Mouse (Mus musculus) myocyte (in vitro differentiated cells): ENCODE results near the gene Olfr373. TPM values are rescaled to one million over a fixed set of nuclear protein-coding genes. Genes with fewer than 3 reads are reported as not detected.

Experiments
- H3K27me3 ChIP-seq: one replicate; pipeline ENCODE4 v1.6.1; 2011; ENCODE audit not compliant: control insufficient read depth, insufficient read depth, insufficient read length
- H3K36me3 ChIP-seq: one replicate; pipeline ENCODE4 v1.6.1; 2011; ENCODE audit not compliant: control insufficient read depth, insufficient read depth
- H3K4me2 ChIP-seq: one replicate; pipeline ENCODE4 v1.6.1; 2011; ENCODE audit warnings: low read depth, control low read depth
- H3K4me3 ChIP-seq: one replicate; pipeline ENCODE4 v1.5.1; 2011; ENCODE audit warnings: mild to moderate bottlenecking, control low read depth, moderate library complexity
- H3K79me2 ChIP-seq: one replicate; pipeline ENCODE4 v1.6.1; 2011; ENCODE audit not compliant: control insufficient read depth, insufficient read depth
- H3ac ChIP-seq: one replicate; pipeline ENCODE4 v1.6.1; 2011; ENCODE audit not compliant: control insufficient read depth, insufficient read length
- CEBPB ChIP-seq: IDR thresholded peaks from 2 replicates; pipeline ENCODE4 v1.6.1; 2011; ENCODE audit warnings: mild to moderate bottlenecking, moderate library complexity; ENCODE audit not compliant: poor library complexity, insufficient read depth, severe bottlenecking
- E2F4 ChIP-seq: IDR thresholded peaks from one replicate; pipeline ENCODE4 v1.6.1; 2011; ENCODE audit warnings: mild to moderate bottlenecking, control low read depth, moderate library complexity; ENCODE audit not compliant: insufficient read depth
- MAX ChIP-seq: IDR thresholded peaks from one replicate; pipeline ENCODE4 v1.6.1; 2011; ENCODE audit warnings: low read depth, mild to moderate bottlenecking, control low read depth
- MYOD1 ChIP-seq, 3 experiments: IDR thresholded peaks; one replicate each; pipeline ENCODE4 v1.6.1; 2011; ENCODE audit warnings: control low read depth in 2 of 3, low read depth in 2 of 3, mild to moderate bottlenecking in 2 of 3, moderate library complexity in 1 of 3; ENCODE audit not compliant: insufficient read length in 2 of 3, control insufficient read depth in 1 of 3
- MYOG ChIP-seq, 3 experiments: IDR thresholded peaks; one replicate each; pipeline ENCODE4 v1.6.1; 2011; ENCODE audit warnings: control low read depth in 2 of 3, low read depth in 2 of 3, mild to moderate bottlenecking in 2 of 3; ENCODE audit not compliant: insufficient read length in 2 of 3, control insufficient read depth in 1 of 3, insufficient read depth in 1 of 3
- POLR2A ChIP-seq: IDR thresholded peaks from one replicate; pipeline ENCODE4 v1.6.1; 2011; ENCODE audit warnings: low read depth, mild to moderate bottlenecking, control low read depth, moderate library complexity; ENCODE audit not compliant: insufficient read length
- POLR2AphosphoS2 ChIP-seq: IDR thresholded peaks from one replicate; pipeline ENCODE4 v1.6.1; 2011; ENCODE audit warnings: low read depth, control low read depth; ENCODE audit not compliant: insufficient read length
- REST ChIP-seq: IDR thresholded peaks from one replicate; pipeline ENCODE4 v1.6.1; 2011; ENCODE audit warnings: mild to moderate bottlenecking, control low read depth, moderate library complexity; ENCODE audit not compliant: insufficient read depth, insufficient read length
- SRF ChIP-seq: IDR thresholded peaks from one replicate; pipeline ENCODE4 v1.6.1; 2011; ENCODE audit warnings: low read depth; ENCODE audit not compliant: control insufficient read depth, insufficient read length
- TCF12 ChIP-seq: IDR thresholded peaks from one replicate; pipeline ENCODE4 v1.6.1; 2011; ENCODE audit warnings: mild to moderate bottlenecking, control low read depth; ENCODE audit not compliant: poor library complexity, insufficient read depth, severe bottlenecking
- TCF3 ChIP-seq: IDR thresholded peaks from one replicate; pipeline ENCODE4 v1.6.1; 2011; ENCODE audit warnings: low read depth, control low read depth; ENCODE audit not compliant: insufficient read length
- USF1 ChIP-seq: IDR thresholded peaks from one replicate; pipeline ENCODE4 v1.6.1; 2011; ENCODE audit warnings: low read depth, mild to moderate bottlenecking, control low read depth, moderate library complexity
- polyA plus RNA-seq: library from polyadenylated mRNA; unstranded; fragments of >200 nt; fragmentation: generic; extraction: Trizol; gene quantifications from one replicate; pipeline ENCODE4 v1.2.1, GENCODE M21; 2012; ENCODE audit warnings: missing spikeins

The Olfr373 gene
- polyA plus RNA-seq, 1 experiment: not detected

DNA sequence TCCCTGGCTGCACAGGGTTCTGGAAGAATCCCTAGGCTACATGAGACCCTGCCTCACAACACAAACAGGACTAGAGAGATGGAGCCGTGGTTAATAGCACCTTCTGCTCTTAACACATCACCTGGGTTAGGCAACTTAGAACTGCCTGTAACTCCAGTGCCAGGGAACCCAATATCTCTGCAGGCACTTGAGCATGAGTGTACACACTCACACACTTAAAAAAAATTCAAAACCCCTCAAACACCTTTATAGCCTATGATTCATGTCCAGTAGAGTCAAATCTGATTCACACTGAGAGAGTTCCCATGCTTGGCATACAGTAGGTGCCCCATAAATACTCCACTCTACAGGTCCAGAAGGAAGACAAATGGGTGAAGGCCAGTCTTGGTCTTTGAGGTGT is 49.4 kb downstream of the Olfr373 start:
- H3ac ChIP-seq: no peak overlapping the region
- H3K27me3 ChIP-seq: no peaks in the 10 kb centered on the region
- no peak overlapping the region for H3K4me3 ChIP-seq
- H3K79me2 ChIP-seq: peaks cover 16% of the 10 kb centered on the region
- H3K36me3 ChIP-seq: no peaks in the 10 kb centered on the region
- no peak overlapping the region for H3K4me2 ChIP-seq
- TF ChIP-seq CEBPB: no peak
- no peak for TF ChIP-seq USF1

DNA sequence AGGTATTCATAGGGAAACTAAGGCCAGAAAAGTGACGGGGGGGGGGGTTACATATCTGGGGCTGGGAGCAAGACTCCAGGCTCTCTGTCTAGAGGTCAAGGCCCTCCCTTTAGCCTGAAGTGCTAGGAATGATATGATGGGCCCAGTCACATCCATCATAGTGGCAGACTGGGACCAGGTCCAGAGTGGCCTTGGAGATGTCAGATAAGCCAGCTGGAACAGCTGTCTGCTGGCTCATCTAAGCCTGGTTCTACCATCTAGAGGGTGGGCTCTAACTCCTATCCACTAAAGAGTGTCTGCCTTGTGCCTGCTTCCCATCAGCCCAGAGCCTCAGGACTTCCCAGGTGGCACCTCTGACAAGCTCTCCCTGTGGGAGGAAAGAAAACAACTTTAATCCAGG is 49.9 kb downstream of the Olfr373 start:
- H3K4me2 ChIP-seq: no peak overlapping the region
- peaks cover 21% of the 10 kb centered on the region for H3K79me2 ChIP-seq
- TF ChIP-seq CEBPB (no peak), MYOD1 (IDR thresholded peaks at IDR 0.05; ENCODE audit: control insufficient read depth in 1 of 3, insufficient read length in 2 of 3, low read depth in 2 of 3) (peak in 1 of 3 experiments; percentile 20)
- no peaks in the 10 kb centered on the region for H3K27me3 ChIP-seq
- H3ac ChIP-seq: no peak overlapping the region
- H3K4me3 ChIP-seq: no peak overlapping the region
- no peaks in the 10 kb centered on the region for H3K36me3 ChIP-seq

DNA sequence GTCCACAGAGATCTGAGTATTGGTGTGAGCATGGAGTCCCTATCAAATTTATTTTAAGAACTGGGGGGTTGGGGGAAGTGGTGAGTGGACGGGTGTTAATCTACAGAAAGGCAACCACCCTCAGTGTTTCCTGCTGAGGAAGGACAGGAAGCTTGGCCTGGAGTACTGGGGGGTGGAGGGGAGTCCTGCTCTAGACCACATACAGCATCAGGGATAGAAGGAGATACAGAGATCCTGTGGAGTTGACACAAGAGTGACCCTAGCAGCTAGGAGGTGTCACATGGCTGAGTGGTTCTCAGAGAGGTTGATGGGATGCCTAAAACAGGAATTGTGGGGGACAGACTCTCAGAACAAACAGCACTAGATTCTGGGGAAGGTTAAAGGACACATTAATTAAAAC is 50.5 kb downstream of the Olfr373 start:
- no peak overlapping the region for H3K4me2 ChIP-seq
- peaks cover 27% of the 10 kb centered on the region for H3K79me2 ChIP-seq
- H3ac ChIP-seq: no peak overlapping the region
- TF ChIP-seq MYOG (IDR thresholded peaks at IDR 0.05; ENCODE audit: control insufficient read depth in 1 of 3, insufficient read depth in 1 of 3, insufficient read length in 2 of 3, low read depth in 2 of 3) (no peak), SRF (no peak), POLR2AphosphoS2 (no peak), POLR2A (no peak), CEBPB (no peak), MAX (no peak), TCF12 (no peak), REST (no peak), E2F4 (no peak), USF1 (no peak), TCF3 (no peak), MYOD1 (IDR thresholded peaks at IDR 0.05; ENCODE audit: control insufficient read depth in 1 of 3, insufficient read length in 2 of 3, low read depth in 2 of 3) (no peak)
- no peak overlapping the region for H3K4me3 ChIP-seq
- peaks cover 1% of the 10 kb centered on the region for H3K36me3 ChIP-seq
- H3K27me3 ChIP-seq: no peaks in the 10 kb centered on the region

DNA sequence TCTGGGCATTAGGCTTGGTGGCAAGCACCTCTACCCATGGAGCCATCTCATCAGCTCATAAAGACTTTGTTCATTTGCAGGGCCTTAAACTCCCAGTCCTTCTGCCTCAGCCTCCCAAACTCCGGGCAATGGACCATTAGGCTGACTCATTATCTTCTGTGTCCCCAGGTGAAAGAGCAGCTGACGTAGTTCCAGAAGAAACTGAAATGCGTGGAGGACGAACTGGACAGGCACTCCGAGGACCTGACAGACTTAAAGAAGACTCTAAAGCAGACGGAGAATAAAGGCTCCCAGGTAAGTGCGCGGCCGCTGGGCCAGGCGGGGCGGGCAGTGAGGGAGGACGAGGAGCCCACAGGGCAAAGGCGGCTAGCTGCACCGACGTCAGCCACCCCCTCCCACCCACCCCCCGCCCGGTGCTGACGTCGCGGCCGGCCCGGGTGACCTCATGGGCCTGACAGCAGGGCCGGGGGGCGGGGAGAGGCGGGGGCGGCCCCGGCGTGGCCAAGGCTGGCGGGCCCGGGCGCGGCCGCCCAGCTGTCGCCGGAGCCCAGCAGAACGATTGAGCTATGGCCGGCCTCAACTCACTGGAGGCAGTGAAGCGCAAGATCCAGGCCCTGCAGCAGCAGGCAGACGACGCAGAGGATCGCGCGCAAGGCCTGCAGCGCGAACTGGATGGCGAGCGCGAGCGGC is 51.9 kb downstream of the Olfr373 start, which contains the start of gene Tpm4:
Gene Tpm4 (plus strand): TSS at position 220 of the 690 bp plus-strand sequence.
- Histone ChIP-seq H3ac (peak within 1 kb of the TSS; percentile 80), H3K27me3 (no peaks in the 10 kb centered on the region), H3K79me2 (peaks cover 40% of the 10 kb centered on the region), H3K4me2 (peak within 1 kb of the TSS; percentile 93), H3K4me3 (peak within 1 kb of the TSS; percentile 90), H3K36me3 (peaks cover 14% of the 10 kb centered on the region)
- TF ChIP-seq MYOG (IDR thresholded peaks at IDR 0.05; ENCODE audit: control insufficient read depth in 1 of 3, insufficient read depth in 1 of 3, insufficient read length in 2 of 3, low read depth in 2 of 3) (peak in 2 of 3 experiments; percentile 86 to 88), TCF3 (peak; percentile 36), REST (no peak), MYOD1 (IDR thresholded peaks at IDR 0.05; ENCODE audit: control insufficient read depth in 1 of 3, insufficient read length in 2 of 3, low read depth in 2 of 3) (peak in 2 of 3 experiments; percentile 76 to 86), POLR2AphosphoS2 (peak; percentile 90), SRF (no peak), POLR2A (peak; percentile 95)

DNA sequence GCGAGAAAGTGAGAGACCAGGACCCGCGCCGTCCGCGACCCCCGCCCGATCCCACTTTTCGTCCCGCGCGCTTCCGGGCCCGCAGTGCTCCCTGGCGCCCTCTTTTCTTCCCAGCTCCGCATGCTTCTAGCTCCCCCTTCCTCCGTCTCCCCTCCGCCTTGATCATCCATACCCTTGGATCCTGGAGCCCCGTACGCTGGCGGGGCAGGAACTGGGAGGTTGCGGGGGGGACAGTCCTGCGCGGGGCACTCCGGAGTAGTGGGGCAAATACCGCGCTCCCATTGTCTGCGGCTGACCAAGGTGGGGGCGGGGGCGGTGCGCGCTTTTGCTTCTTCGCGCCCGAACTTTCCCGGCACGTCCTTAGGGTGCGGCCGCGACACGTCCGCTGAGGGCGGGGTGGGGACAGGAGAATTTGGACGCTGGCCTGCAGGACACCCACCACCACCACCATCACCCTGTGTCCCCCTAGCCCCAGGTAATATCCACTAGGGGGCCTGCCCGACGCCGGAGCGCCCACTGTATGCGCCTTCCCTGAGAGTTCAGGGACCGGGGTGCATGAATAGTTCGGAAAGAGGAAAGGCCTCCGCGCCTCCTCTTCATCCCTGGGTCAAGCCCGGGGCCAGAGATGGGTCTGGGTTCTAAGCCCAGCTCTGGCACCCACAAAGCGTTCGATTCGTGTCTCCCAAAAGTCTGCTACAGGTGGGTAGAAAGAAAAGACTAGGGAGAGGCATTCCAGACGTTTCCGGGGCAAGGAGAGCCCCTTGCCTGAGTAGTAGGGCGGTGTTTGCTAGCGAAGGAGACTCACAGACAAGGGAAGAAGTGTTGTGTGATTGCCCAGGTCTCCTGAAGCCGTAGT is 52.7 kb downstream of the Olfr373 start:
- Histone ChIP-seq H3K4me2 (peak overlapping the region; percentile 93), H3K4me3 (peak overlapping the region; percentile 90), H3K36me3 (peaks cover 15% of the 10 kb centered on the region), H3K27me3 (no peaks in the 10 kb centered on the region), H3K79me2 (peaks cover 48% of the 10 kb centered on the region), H3ac (peak overlapping the region; percentile 80)
- TF ChIP-seq TCF12: no peak
- no peak for TF ChIP-seq MYOD1 (IDR thresholded peaks at IDR 0.05; ENCODE audit: control insufficient read depth in 1 of 3, insufficient read length in 2 of 3, low read depth in 2 of 3)
- no peak for TF ChIP-seq MAX
- TF ChIP-seq POLR2A: no peak
- no peak for TF ChIP-seq E2F4
